In the genomic region with DNA sequence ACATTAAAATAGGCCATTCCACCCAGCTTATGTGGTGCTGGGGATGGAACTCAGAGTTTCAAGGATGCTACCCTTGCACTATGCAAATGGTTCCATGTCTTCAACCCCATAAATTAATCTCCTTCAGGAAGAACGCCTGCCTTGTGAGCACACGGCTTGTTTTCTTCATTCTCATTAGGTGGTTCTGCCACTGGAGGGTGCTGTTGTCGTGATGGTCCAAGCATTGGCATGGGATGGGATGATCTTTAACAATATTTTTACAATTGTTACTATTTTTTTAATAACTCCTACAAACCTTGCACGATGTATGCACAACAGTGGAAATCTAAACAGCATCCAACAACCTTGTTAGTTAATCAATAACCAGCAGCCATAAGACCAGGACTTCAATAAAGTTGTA, we compare ENCODE assay signal across 8 mouse cellular contexts.
DNase-seq lines count a peak whose midpoint lies in the region; ATAC-seq and TF ChIP-seq lines count a peak whose summit lies in the region.
"Had no signal": no experiment of that assay in that cellular context is flagged by ENCODE, and none has a peak within 500 bp of the region (broad histone marks: within the 10 kb centered on the region; RNA-seq: fewer than 3 reads in every experiment).

No protein-coding gene starts in this region.

- H3K9ac ChIP-seq in kidney, embryonic 15.5 days: no peak overlapping the region

- H3K36me3 ChIP-seq in kidney, embryonic 15.5 days: no peaks in the 10 kb centered on the region

- ATAC-seq in kidney, embryonic 15.5 days (replicated peaks; ENCODE audit: low FRiP score): no peak
- no peak for ATAC-seq in activated CD4-positive, CD25-positive, alpha-beta regulatory T cell, adult 4 months

- no peaks in the 10 kb centered on the region; the same call in 1 of the 2 replicates for H3K4me1 ChIP-seq in kidney, embryonic 15.5 days

- no peaks in the 10 kb centered on the region for H3K27me3 ChIP-seq in kidney, embryonic 15.5 days

- H3K9me3 ChIP-seq in kidney, embryonic 15.5 days (replicated peaks): no peaks in the 10 kb centered on the region

- DNase-seq in kidney, postnatal 10 days: peak; percentile 35
- DNase-seq in 416B (ENCODE audit: low read depth) (peak; percentile 53), adipocyte (ENCODE audit: low spot score) (no peak)
- peak; percentile 65 to 67 for DNase-seq in B cell, adult 2 months
- peak in 1 of 2 experiments; percentile 67 for DNase-seq in layer of hippocampus, adult 2 months (ENCODE audit: low spot score in 2 of 2)
- DNase-seq: cerebellum, adult 9-10 months had no signal

- no peak overlapping the region for H3K4me2 ChIP-seq in kidney, embryonic 15.5 days

- WGBS in kidney, embryonic 15.5 days: 48% methylated on average over 4 of the region's 4 CpGs

- H3K4me3 ChIP-seq in kidney, embryonic 15.5 days (replicated peaks): no peak overlapping the region
- H3K4me3 ChIP-seq in layer of hippocampus, adult 2 months: no peak overlapping the region

- TF ChIP-seq CTCF in layer of hippocampus, adult 2 months (conservative IDR thresholded peaks at IDR 0.05): peak; percentile 83

- no peak overlapping the region for H3K27ac ChIP-seq in kidney, embryonic 15.5 days
- H3K27ac ChIP-seq in layer of hippocampus, adult 2 months: no peak overlapping the region
